Mouse (Mus musculus) stomach, postnatal 0 days (tissue): ENCODE measurements around the gene Serpina12.

Experiments used
- CTCF ChIP-seq: IDR thresholded peaks from 2 replicates; pipeline ENCODE4 v1.5.1; 2016; ENCODE audit warnings: antibody characterized with exemption, low read depth, mild to moderate bottlenecking, moderate library complexity
- EP300 ChIP-seq: optimal IDR thresholded peaks from 2 replicates; pipeline ENCODE3; 2016; ENCODE audit warnings: antibody characterized with exemption

- TF ChIP-seq CTCF (no peak), EP300 (no peak)
Observed at GRCm38 (mm10) chr12:104055755-104056154, 11.5 kb upstream of the Serpina12 start.
